Mouse (Mus musculus): ENCODE data around the gene AC170998.1. TPM values are rescaled to one million over a fixed set of nuclear protein-coding genes. Genes with fewer than 3 reads are reported as not detected.

The AC170998.1 gene
- polyA plus RNA-seq, 1 experiment from 2014 or later: 2.5 TPM

- no peak for ATAC-seq
- 89% methylated on average over 6 of the region's 6 CpGs for WGBS (ENCODE audit: insufficient replicate concordance)
- peaks cover 96% of the 10 kb centered on the region for H3K36me3 ChIP-seq
- peaks cover 7% of the 10 kb centered on the region for H3K4me1 ChIP-seq
- H3K9ac ChIP-seq: no peak overlapping the region
- H3K4me2 ChIP-seq: no peak overlapping the region
- H3K4me3 ChIP-seq: no peak overlapping the region
- H3K27ac ChIP-seq: no peak overlapping the region
- no peaks in the 10 kb centered on the region for H3K9me3 ChIP-seq (replicated peaks)
- H3K27me3 ChIP-seq (replicated peaks): no peaks in the 10 kb centered on the region
Measured at GRCm38 (mm10) chr17:28739244-28739643, 13.4 kb downstream of the AC170998.1 start.

GRCm38 (mm10) chr17:28743145-28743866 is 17.4 kb downstream of the AC170998.1 start:
- H3K4me2 ChIP-seq: no peak overlapping the region
- no peaks in the 10 kb centered on the region for H3K4me1 ChIP-seq
- H3K27me3 ChIP-seq (replicated peaks): no peaks in the 10 kb centered on the region
- 86% methylated on average over 11 of the region's 11 CpGs for WGBS (ENCODE audit: insufficient replicate concordance)
- H3K9me3 ChIP-seq (replicated peaks): no peaks in the 10 kb centered on the region
- no peak overlapping the region for H3K27ac ChIP-seq
- H3K9ac ChIP-seq: no peak overlapping the region
- peaks cover 100% of the 10 kb centered on the region for H3K36me3 ChIP-seq
- no peak overlapping the region for H3K4me3 ChIP-seq
- no peak for ATAC-seq

GRCm38 (mm10) chr17:28743916-28744315 is 18.0 kb downstream of the AC170998.1 start:
- 79% methylated on average over 9 of the region's 9 CpGs for WGBS (ENCODE audit: insufficient replicate concordance)
- Histone ChIP-seq H3K27ac (no peak overlapping the region), H3K4me3 (no peak overlapping the region), H3K27me3 (replicated peaks) (no peaks in the 10 kb centered on the region), H3K9me3 (replicated peaks) (no peaks in the 10 kb centered on the region), H3K4me2 (no peak overlapping the region), H3K4me1 (no peaks in the 10 kb centered on the region), H3K9ac (no peak overlapping the region), H3K36me3 (peaks cover 100% of the 10 kb centered on the region)
- ATAC-seq: no peak

GRCm38 (mm10) chr17:28745773-28746172 is 19.9 kb downstream of the AC170998.1 start:
- no peaks in the 10 kb centered on the region for H3K27me3 ChIP-seq (replicated peaks)
- H3K4me2 ChIP-seq: no peak overlapping the region
- H3K9me3 ChIP-seq (replicated peaks): no peaks in the 10 kb centered on the region
- no peak for ATAC-seq
- H3K27ac ChIP-seq: no peak overlapping the region
- H3K36me3 ChIP-seq: peaks cover 82% of the 10 kb centered on the region
- H3K4me1 ChIP-seq: peaks cover 11% of the 10 kb centered on the region
- no peak overlapping the region for H3K4me3 ChIP-seq
- WGBS (ENCODE audit: insufficient replicate concordance): 83% methylated on average over 6 of the region's 6 CpGs
- H3K9ac ChIP-seq: no peak overlapping the region

- no peak overlapping the region for H3K4me2 ChIP-seq
- no peak for ATAC-seq
- WGBS (ENCODE audit: insufficient replicate concordance): 89% methylated on average over 4 of the region's 4 CpGs
- peaks cover 60% of the 10 kb centered on the region for H3K36me3 ChIP-seq
- H3K9ac ChIP-seq: no peak overlapping the region
- no peaks in the 10 kb centered on the region for H3K9me3 ChIP-seq (replicated peaks)
- H3K27ac ChIP-seq: no peak overlapping the region
- H3K4me3 ChIP-seq: no peak overlapping the region
- H3K27me3 ChIP-seq (replicated peaks): no peaks in the 10 kb centered on the region
- H3K4me1 ChIP-seq: peaks cover 15% of the 10 kb centered on the region
Measured at GRCm38 (mm10) chr17:28748001-28748400, 22.1 kb downstream of the AC170998.1 start.

- Histone ChIP-seq H3K4me1 (peaks cover 15% of the 10 kb centered on the region), H3K9me3 (replicated peaks) (no peaks in the 10 kb centered on the region), H3K36me3 (peaks cover 34% of the 10 kb centered on the region), H3K4me3 (no peak overlapping the region), H3K27me3 (replicated peaks) (no peaks in the 10 kb centered on the region), H3K4me2 (no peak overlapping the region), H3K27ac (no peak overlapping the region), H3K9ac (no peak overlapping the region)
- WGBS (ENCODE audit: insufficient replicate concordance): 33% methylated on average over 6 of the region's 6 CpGs
- ATAC-seq: no peak
Measured at GRCm38 (mm10) chr17:28750580-28750979, 24.7 kb downstream of the AC170998.1 start.

- Histone ChIP-seq H3K9me3 (replicated peaks) (no peaks in the 10 kb centered on the region), H3K4me1 (0 out of 2 replicates have a peak, but pooled peaks cover 6% of the 10 kb centered on the region), H3K27me3 (replicated peaks) (no peaks in the 10 kb centered on the region; the same call in 1 of the 2 replicates), H3K9ac (no peak overlapping the region), H3K36me3 (no peaks in the 10 kb centered on the region), H3K4me2 (no peak overlapping the region), H3K27ac (no peak overlapping the region), H3K4me3 (no peak overlapping the region)
- 40% methylated on average over 5 of the region's 5 CpGs for WGBS (ENCODE audit: insufficient replicate concordance)
- ATAC-seq: no peak
Measured at GRCm38 (mm10) chr17:28756447-28756846, 30.6 kb downstream of the AC170998.1 start.

- Histone ChIP-seq H3K4me2 (no peak overlapping the region), H3K27me3 (replicated peaks) (peaks cover under 1% of the 10 kb centered on the region; the same call in 1 of the 2 replicates), H3K36me3 (no peaks in the 10 kb centered on the region), H3K9ac (no peak overlapping the region), H3K9me3 (replicated peaks) (no peaks in the 10 kb centered on the region), H3K4me3 (no peak overlapping the region), H3K27ac (no peak overlapping the region), H3K4me1 (0 out of 2 replicates have a peak, but pooled peaks cover 6% of the 10 kb centered on the region)
- WGBS (ENCODE audit: insufficient replicate concordance): 60% methylated on average over 2 of the region's 2 CpGs
- ATAC-seq: no peak
Measured at GRCm38 (mm10) chr17:28757470-28757869, 31.6 kb downstream of the AC170998.1 start.

- Histone ChIP-seq H3K4me1 (0 out of 2 replicates have a peak, but pooled peaks cover 6% of the 10 kb centered on the region), H3K4me3 (no peak overlapping the region), H3K36me3 (no peaks in the 10 kb centered on the region), H3K4me2 (no peak overlapping the region), H3K27ac (no peak overlapping the region), H3K27me3 (replicated peaks) (peaks cover 20% of the 10 kb centered on the region), H3K9ac (no peak overlapping the region), H3K9me3 (replicated peaks) (no peaks in the 10 kb centered on the region)
- ATAC-seq: 0 out of 2 replicates have a peak, but pooled peaks have one; percentile 37
- 54% methylated on average over 8 of the region's 8 CpGs for WGBS (ENCODE audit: insufficient replicate concordance)
Measured at GRCm38 (mm10) chr17:28760736-28761312, 34.9 kb downstream of the AC170998.1 start.

GRCm38 (mm10) chr17:28761871-28762270 is 36.0 kb downstream of the AC170998.1 start:
- 13% methylated on average over 3 of the region's 3 CpGs for WGBS (ENCODE audit: insufficient replicate concordance)
- Histone ChIP-seq H3K27me3 (replicated peaks) (peaks cover 30% of the 10 kb centered on the region), H3K36me3 (no peaks in the 10 kb centered on the region), H3K4me3 (no peak overlapping the region), H3K9me3 (replicated peaks) (no peaks in the 10 kb centered on the region), H3K9ac (no peak overlapping the region), H3K4me2 (no peak overlapping the region), H3K4me1 (0 out of 2 replicates have a peak, but pooled peaks cover 6% of the 10 kb centered on the region), H3K27ac (no peak overlapping the region)
- no peak for ATAC-seq

GRCm38 (mm10) chr17:28766203-28766602 is 40.3 kb downstream of the AC170998.1 start:
- no peak overlapping the region for H3K4me3 ChIP-seq
- no peak overlapping the region for H3K27ac ChIP-seq
- no peaks in the 10 kb centered on the region for H3K36me3 ChIP-seq
- no peak overlapping the region for H3K9ac ChIP-seq
- H3K4me1 ChIP-seq: peaks cover 16% of the 10 kb centered on the region
- H3K9me3 ChIP-seq (replicated peaks): no peaks in the 10 kb centered on the region
- no peak for ATAC-seq
- H3K27me3 ChIP-seq (replicated peaks): peaks cover 72% of the 10 kb centered on the region
- H3K4me2 ChIP-seq: no peak overlapping the region
- WGBS (ENCODE audit: insufficient replicate concordance): 32% methylated on average over 3 of the region's 3 CpGs

- ATAC-seq: no peak
- no peak overlapping the region for H3K4me2 ChIP-seq
- H3K36me3 ChIP-seq: no peaks in the 10 kb centered on the region
- H3K9ac ChIP-seq: no peak overlapping the region
- no peak overlapping the region for H3K27ac ChIP-seq
- no peaks in the 10 kb centered on the region for H3K9me3 ChIP-seq (replicated peaks)
- peaks cover 16% of the 10 kb centered on the region for H3K4me1 ChIP-seq
- H3K4me3 ChIP-seq: no peak overlapping the region
- H3K27me3 ChIP-seq (replicated peaks): peaks cover 80% of the 10 kb centered on the region
- WGBS (ENCODE audit: insufficient replicate concordance): 60% methylated on average over 11 of the region's 11 CpGs
Measured at GRCm38 (mm10) chr17:28766781-28767515, 41.1 kb downstream of the AC170998.1 start.
